Mouse (Mus musculus): ENCODE measurements at regions not wholly inside any gene's neighbourhood (a gene's known extent, or its start where the extent isn't known, plus 50 kb on each side); places are given as distances from the start of the nearest gene placed in this dataset.
"Not testable (repeated sequence)": the region's sequence is repeated elsewhere in the genome, so short reads cannot be mapped to it uniquely, and the experiment has no call there.

DNA sequence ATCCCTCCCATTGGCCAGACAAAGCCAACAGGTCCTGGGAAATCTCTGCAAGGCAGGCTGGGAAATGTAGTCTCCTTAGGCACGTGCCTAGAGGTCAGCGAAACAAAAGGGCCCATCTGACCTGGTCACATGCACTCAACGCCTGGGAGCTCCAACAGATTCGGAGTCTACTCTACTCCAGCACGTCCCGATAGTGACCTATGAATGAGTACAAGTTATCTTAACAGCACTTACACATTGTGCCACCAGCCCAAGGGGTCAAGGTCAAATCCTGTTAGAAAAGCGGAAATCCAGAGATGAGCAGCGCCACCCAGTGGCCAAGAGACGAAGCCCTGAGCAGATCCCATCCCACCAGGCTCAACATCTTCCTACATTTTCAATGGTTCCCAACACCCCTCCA lies 129.1 kb upstream of the A430005L14Rik start:
- no peak for DNase-seq (ENCODE audit: low spot score in 2 of 2)

DNA sequence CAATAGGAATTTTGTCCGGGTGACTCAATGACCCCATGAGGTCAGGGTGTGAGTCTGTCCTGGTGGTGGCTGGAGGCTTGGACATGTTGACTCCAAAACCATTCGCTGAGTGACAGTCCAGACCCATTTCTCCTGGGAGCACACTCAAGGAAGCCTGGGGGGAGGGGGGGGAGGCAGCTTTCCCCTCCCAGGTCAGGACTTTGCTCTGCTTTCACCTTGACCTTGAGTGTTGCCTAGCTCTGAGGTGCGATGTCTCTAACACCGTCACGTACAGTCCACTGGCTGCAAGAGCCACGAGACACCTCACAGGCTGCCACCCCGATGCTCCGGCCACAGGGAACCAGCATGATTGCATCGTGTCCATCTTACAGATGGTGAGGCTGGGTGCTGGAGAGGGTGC lies 127.3 kb upstream of the A430005L14Rik start:
- no peak for DNase-seq (ENCODE audit: low spot score in 2 of 2)

DNA sequence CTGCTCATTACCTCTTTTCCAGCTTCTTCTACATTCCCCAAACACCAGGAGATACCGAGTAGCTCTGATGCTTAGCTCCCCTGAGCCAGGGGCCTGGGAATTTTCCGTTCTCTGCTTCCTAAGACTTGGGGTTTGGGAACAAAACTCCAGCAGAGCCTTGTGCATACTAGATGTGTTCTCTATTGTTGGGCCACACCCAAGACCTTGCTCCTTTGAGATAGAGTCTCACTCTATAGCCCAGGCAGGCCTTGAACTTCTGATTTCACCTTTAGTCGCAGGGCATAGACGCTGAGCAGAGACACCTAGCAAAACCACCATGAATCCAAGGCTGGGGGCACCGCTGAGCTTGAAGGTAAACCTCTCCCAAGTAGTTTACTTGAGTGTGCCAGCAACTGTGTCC lies 126.5 kb upstream of the A430005L14Rik start:
- no peak for DNase-seq (ENCODE audit: low spot score in 2 of 2)

DNA sequence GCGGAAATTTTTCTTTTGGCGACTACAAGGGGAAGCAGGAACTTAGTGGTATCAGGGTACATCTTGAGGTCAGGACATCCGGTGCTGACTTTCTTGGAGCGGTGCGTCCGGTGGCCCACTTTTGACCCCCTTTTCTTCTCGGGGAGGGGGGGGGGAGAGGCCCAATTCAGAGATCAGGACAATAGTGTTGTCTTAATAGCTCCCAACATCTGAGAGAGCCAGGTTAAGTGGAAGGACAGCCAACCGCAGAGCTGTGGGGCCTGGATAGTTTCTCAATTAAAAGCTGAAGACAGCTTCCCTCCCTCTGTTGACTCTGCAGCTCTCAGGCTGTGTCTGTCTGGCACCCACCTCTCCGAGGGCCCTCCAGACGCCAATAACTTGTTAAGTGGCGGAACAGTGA lies 125.8 kb upstream of the A430005L14Rik start:
- DNase-seq (ENCODE audit: low spot score in 2 of 2) = not testable (repeated sequence)

DNA sequence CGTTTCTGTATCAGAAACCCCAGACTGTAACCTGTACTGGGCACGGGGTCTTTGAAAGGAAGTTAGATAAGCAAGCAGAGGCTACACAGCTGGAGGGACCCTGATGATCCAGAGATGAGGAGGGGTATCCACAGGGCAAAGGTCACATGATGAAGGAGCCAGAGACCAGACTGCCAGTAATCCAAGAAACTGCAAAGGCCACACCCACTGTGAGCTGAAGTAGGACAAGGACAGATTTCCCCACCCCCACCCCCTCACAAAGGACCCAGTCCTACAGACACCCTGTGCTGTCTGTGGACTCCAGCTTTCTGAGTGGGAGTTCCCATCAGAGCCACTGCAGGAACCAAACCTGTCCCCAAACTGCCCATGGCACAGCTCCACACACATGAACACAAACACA lies 124.9 kb upstream of the A430005L14Rik start:
- DNase-seq (ENCODE audit: low spot score in 2 of 2) = no peak

DNA sequence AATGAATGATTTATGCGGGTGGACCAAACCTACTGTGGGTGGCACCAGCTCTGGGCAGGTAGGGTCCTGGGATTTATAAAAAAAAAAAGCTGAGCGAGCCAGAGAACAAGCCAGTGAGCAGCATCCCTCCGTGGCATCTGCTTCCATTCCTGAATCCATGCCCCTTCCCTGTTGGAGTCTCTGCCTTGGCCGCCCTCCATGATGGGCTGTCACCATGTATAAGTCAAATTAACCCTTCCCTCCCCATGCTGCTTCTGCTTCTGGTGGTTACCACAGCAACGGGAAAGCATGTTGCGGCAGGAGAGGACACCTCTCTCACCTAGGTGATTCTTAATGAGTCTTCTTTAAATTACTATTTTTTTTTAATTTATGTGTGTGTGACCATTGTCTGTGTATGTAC lies 112.3 kb upstream of the A430005L14Rik start:
- no peak for DNase-seq (ENCODE audit: low spot score in 2 of 2)

DNA sequence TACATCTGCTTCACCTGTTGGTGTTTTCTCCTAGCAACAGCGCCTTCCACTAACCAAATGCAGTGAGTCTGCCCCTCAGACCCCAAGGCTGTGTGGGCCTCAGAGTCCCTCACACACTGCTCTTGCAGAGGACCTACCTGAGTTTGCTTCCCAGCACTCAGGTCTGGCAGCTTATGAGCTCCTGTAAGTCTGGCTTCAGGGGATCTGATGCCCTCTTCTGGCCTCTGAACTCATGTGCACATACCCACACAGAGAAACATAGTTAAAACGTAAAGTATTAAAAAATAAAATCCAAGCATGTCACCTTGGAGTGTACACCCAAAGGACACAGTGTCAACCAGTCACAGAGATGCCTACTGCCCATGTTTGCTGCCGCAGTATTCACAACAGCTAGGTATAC lies 108.8 kb upstream of the A430005L14Rik start:
- no peak for DNase-seq (ENCODE audit: low spot score in 2 of 2)

DNA sequence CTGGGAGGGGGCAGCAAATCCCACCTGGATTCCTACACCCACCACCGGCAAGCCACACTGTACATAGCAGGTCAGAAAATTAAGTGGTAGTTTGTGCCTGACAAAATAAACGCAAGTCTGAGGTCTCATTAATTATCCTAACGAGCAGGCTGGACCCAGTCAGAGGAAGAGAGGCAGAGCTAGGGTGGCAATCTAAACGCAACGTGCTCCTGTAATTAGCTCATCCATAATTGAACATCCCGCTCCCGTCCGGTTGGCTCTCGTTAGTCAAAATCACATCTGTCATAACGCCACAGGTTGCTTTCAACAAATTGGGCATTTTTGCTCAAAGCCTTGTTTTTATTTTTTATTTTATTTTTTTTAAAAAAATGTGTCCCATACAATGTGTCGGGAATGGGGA lies 106.9 kb upstream of the A430005L14Rik start:
- no peak for DNase-seq (ENCODE audit: low spot score in 2 of 2)

DNA sequence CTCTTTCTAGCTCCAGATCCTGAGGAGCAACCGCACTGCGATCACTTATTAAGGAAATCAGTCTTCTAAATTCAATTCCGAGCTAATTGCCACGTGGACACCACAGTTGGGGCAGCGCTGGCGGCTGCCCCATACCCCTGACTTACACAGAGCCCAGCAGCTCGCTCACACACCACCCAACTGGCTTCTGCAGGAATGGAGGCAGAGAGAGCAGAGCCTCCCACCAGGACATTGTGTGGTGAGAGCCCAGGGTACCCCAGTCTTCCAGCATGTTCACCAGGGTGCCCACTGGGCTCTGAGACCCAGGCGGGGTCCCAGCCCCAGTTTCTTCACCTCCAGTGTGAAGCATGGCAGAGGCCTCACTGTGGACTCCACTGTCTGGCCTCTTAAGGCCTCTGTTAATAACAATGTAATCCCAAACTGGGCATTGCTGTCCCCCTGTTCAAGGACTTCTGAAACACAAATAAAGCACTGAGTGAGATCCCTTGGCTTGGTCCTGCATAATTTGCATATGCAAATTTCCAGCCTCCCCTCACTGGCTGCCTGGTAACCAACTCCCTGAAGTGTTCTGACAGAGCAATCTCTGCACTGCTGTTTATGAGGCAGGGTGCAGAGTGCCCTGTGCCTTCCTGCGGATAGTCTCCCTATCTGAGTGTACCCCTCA lies 102.8 kb upstream of the A430005L14Rik start:
- DNase-seq (ENCODE audit: low spot score in 2 of 2) = peak; percentile 49 to 65

DNA sequence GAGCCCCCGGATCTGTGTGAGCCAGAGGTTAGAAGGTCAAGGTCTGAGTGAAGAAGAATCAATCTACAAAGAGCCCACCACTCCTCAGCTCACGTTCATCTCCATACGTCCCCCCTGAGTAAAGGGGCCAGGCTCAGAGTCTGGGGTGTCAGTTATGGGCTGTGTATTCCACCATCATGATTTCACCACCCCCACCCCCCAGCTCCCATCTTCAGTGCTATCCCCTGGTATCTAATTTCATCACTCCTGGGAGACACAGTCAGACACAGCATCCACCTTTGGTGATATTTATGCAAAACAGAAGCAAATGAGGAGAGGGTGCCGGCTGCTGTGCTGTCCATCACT lies 102.3 kb upstream of the A430005L14Rik start:
- no peak for DNase-seq (ENCODE audit: low spot score in 2 of 2)

DNA sequence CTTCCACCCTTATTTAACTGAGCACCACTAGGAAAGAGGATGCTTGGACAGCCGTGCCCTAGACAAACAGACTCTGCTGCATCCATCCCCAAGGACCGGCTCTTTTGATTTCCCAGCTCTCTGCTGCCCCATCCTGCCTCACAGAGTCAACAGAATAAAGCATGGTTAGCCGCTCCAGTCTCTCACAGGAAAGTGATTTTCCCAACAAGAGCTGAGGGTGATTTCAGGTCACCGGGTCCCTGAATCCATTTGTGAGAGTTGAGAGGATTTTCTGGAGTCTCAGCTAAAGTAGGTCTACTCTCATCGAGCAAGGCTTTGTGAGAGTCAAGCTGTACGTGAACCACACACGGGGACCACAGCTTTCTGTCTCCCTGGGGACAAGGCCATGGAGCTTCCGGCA lies 95.6 kb upstream of the A430005L14Rik start:
- DNase-seq (ENCODE audit: low spot score in 2 of 2) = no peak

DNA sequence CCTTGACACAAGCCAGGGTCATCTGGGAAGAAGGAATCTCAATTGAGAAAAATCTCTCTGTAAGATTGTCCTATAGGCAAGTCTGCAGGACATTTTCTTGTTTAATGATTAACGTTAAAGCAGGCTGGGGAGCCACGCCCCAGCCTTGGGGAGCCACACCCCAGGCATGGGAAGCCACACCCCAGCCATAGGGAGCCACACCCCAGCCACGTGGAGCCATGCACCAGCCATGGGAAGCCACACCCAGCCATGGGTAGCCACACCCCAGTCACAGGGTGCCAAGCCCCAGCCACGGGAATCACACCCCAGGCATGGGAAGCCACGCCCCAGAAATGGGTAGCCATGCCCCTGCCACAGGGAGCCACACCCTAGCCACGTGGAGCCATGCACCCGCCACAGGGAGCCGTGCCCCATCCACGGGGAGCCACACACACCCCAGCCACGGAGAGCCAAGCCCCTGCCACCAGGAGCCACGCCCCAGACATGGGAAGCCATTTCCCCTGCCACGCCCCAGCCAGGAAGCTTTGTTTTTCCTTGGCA lies 94.8 kb upstream of the A430005L14Rik start:
- no peak for DNase-seq (ENCODE audit: low spot score in 2 of 2)

DNA sequence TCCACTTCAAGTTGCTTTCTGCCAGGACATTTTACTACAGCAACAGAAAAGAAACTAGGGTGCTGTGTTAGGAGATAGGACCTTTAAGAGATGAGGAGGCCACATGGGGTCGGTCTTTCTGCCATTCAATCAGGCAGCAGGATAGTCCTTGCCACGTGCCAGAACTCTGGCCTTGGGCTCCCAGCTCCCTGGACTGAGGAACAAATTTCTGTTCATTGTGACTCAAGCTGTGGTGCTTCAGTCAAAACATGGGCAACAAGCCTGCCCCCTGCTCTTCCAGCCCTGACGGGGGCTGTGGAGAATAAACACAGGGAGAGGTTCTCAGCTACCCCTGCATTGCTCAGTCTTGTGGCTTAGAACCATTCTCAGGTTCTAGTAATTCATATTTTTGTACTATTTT lies 84.7 kb upstream of the A430005L14Rik start:
- DNase-seq (ENCODE audit: low spot score in 2 of 2) = no peak

DNA sequence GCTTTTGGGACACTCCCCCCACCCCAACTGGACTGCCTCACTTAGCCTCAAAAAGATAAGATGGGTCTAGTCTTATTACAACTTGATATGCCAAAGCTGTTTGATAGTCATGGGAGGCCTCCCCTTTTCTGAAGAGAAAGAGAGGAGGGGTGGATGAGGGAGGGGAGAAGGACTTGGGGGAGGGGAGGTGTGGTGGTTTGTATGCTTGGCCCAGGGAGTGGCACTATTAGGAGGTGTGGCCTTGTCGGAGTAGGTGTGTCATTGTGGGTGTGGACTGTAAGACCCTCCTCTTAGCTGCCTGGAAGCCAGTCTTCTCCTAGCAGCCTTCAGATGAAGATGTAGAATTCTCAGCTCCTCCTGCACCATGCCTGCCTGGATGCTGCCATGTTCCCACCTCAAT lies 82.0 kb upstream of the A430005L14Rik start:
- not testable (repeated sequence) for DNase-seq (ENCODE audit: low spot score in 2 of 2)

DNA sequence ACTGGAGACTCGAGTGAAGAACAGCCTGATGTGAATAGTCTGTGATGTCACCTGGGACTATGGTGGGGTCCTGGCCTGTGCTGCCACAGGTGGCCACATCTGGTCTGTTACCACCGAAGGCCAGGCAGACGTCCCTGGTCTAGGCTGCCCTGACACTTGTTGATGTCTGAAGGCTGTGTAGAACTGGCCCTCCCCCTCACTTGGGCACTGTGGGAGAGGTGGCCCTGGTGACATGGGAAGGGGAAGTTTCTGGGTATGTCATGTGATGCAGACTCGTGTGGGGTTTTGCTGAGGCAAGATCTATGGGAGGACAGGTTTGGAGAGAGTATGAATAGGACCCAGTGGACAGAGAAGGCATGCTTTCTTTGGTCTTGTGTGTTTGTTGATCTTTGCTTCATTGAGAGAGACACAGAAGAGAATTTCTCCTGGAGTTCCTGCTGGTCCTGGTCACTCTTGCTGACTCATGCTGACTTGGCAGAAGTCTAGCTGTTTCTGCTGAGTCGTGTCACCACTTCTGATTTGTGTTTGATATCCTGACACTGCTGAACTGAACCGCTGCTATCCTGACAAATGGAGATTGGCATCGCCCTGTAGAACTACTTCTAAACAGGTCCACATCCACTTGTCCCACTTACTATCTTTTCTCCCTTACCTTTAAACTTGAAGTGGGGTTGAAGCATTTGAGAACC lies 79.9 kb upstream of the A430005L14Rik start:
- no peak for DNase-seq (ENCODE audit: low spot score in 2 of 2)

DNA sequence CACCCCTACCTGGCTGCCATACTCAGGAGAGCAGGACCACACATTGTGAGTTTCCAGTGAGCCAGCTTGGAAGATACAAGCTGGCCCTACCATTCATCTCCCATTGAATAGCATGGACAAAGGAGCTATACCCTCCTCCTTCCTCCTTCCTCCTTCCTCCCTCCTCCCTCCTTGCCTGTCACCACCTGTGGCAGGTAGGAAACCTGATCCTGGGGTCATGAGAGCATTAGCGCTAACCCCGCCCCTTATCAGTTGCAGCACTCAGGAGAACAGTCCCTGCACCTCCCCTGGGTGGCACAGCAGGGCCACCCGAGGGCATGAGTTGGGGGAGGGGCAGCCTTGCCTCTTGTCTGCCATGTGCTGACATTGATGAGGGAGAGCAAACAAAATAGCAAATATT lies 74.0 kb upstream of the A430005L14Rik start:
- DNase-seq (ENCODE audit: low spot score in 2 of 2) = no peak

DNA sequence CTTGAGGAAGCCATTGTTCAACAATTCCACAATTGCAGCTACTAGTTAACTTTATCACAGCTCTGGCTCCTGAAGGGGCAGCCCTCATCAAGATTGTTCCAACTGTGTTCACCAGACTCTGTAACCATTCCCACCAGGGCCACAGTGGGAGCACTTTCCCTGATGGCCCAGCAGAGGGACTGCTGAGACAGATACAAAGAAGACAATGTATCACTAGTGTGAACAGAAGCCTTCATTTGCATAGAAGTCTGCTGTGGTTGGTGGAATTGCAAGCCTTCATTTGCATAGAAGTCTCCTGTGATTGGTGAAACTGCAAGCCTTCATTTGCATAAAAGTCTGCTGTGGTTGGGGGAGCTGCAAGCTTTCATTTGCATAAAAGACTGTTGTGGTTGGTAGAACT lies 73.0 kb upstream of the A430005L14Rik start:
- no peak for DNase-seq (ENCODE audit: low spot score in 2 of 2)

DNA sequence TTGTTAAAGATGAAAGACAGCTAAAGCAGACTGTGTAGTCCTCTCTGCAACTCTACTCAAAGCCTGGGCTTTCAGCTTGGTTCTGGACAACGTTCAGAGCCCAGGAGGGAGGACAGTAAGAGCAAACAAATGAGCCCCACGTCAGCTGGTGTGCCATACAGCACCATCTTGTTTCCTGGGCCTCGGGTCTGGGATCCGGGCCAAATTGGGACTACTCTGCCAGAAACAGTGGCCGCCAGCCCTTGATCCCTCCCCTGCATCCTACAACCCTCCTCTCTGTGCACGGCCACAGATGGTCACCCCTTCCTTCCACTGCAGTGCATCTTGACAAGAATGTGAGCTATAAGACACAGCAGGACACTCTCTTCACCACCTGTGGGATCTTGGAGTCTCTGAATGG lies 71.2 kb upstream of the A430005L14Rik start:
- peak; percentile 60 to 63 for DNase-seq (ENCODE audit: low spot score in 2 of 2)

DNA sequence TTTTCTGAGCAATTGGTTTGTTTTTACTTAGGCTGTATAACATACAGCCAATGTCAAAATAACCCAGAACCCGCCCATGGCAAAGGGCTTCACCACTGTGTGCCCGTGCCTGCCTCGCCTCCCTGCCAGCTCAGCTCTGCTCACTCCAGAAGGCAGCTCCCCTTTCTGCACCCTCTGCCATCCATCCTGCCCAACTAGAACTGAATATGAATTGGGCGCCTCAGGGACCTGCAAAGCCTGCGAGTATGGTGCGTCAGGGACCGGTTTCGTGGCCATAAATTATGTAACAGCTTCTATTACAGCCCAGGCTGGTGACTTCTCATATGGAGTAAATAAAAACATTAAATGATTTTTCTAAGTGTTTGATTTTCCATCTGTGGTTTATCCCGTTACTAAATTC lies 66.9 kb upstream of the A430005L14Rik start:
- DNase-seq (ENCODE audit: low spot score in 2 of 2) = no peak

DNA sequence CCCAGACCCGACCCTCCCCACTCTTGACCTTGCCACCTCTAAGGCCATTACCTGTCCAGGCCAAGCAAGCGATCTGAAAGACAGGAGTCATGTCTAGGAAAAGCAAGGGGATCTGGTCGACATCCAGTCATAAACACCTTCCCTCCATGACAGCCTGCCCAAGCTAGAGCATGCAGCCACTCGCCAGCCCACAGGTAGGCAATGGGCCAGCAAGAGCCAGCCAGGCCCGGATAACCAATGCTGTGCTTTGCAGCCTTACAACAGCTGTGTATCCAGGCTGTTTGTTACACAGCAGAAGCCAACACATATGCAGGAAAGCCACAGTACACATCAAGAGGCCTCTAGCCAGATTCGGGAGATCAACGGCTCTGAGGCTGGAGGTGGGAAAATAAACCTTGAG lies 57.3 kb upstream of the A430005L14Rik start:
- DNase-seq (ENCODE audit: low spot score in 2 of 2) = no peak

DNA sequence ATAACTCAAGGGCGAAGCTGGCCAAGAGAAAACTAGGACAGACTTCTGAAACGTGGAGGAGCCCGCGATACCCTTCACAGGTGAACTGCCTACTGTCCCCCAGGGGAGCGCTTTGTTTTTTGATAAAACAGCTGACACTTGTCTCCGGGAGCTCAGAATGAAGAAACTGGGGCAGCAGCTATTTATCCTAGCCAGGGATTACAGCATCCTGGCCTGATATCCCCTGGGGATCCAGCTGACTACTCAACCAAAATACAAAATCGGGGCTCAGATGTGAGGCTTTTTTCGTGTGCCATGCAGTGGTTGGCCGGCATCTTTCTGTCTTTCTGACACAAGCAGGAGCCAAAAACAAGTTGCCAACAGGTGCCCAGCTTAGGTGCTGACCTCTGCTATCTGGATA lies 52.0 kb upstream of the A430005L14Rik start:
- no peak for DNase-seq (ENCODE audit: low spot score in 2 of 2)

DNA sequence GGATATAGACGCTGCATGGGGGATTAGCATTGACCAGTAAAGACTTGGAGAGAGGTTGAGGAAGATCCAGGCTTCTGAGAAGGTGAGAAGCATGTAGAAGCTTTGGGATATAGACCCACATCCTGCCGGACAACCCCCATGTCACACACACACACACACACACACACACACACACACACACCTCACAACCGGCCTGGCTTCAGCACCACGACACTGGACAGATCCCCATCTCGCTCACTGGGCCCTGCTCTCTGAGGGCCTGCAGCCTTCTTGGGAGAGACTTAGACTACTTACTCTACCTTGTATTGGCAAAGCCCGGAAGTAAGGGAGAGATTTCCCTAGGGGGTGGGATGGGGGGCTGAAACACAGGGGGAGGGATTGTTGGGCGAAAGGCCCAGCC lies 51.5 kb upstream of the A430005L14Rik start:
- DNase-seq (ENCODE audit: low spot score in 2 of 2) = no peak
